Mouse (Mus musculus) mature B cell (primary cell): ENCODE measurements around the gene Slc26a1.
"Not testable (repeated sequence)": the region's sequence is repeated elsewhere in the genome, so short reads cannot be mapped to it uniquely, and the experiment has no call there.

Experiments used
- in situ Hi-C: fragments of 300-500 bp; cut with MboI; formaldehyde crosslinking; loops from 2 replicates; pipeline ENCODE4 v1.14.3; 2019

Slc26a1 gene

GRCm38 (mm10) chr5:108655891-108656650 is 19.3 kb downstream of the Slc26a1 start:
- in situ Hi-C loops = no loop called here

GRCm38 (mm10) chr5:108655381-108655780 is 20.0 kb downstream of the Slc26a1 start:
- in situ Hi-C loops = no loop called here

GRCm38 (mm10) chr5:108654444-108654990 is 20.9 kb downstream of the Slc26a1 start:
- in situ Hi-C loops = no loop called here

- in situ Hi-C loops = no loop called here
These were observed 22.0 kb downstream of the Slc26a1 start for GRCm38 (mm10) chr5:108653341-108653740.

GRCm38 (mm10) chr5:108651823-108652222 is 23.5 kb downstream of the Slc26a1 start:
- in situ Hi-C loops = no loop called here

GRCm38 (mm10) chr5:108651136-108651720 is 24.1 kb downstream of the Slc26a1 start:
- in situ Hi-C loops = no loop called here

- in situ Hi-C loops = no loop called here
These were observed 25.0 kb downstream of the Slc26a1 start for GRCm38 (mm10) chr5:108650341-108650740.

GRCm38 (mm10) chr5:108648937-108649576 is 26.3 kb downstream of the Slc26a1 start:
- in situ Hi-C loops = no loop called here

- in situ Hi-C loops = no loop called here
These were observed 27.4 kb downstream of the Slc26a1 start for GRCm38 (mm10) chr5:108647820-108648465.

- in situ Hi-C loops = no loop called here
These were observed 28.1 kb downstream of the Slc26a1 start for GRCm38 (mm10) chr5:108647311-108647710.

- in situ Hi-C loops = no loop called here
These were observed 29.1 kb downstream of the Slc26a1 start for GRCm38 (mm10) chr5:108646343-108646660.

GRCm38 (mm10) chr5:108645651-108646342 is 29.6 kb downstream of the Slc26a1 start:
- in situ Hi-C loops = no loop called here

GRCm38 (mm10) chr5:108643674-108644073 is 31.7 kb downstream of the Slc26a1 start:
- in situ Hi-C loops = no loop called here

- in situ Hi-C loops = no loop called here
These were observed 39.2 kb downstream of the Slc26a1 start for GRCm38 (mm10) chr5:108636172-108636571.

- in situ Hi-C loops = not testable (repeated sequence)
These were observed 41.3 kb downstream of the Slc26a1 start for GRCm38 (mm10) chr5:108634088-108634487.

- in situ Hi-C loops = no loop called here
These were observed 41.7 kb downstream of the Slc26a1 start for GRCm38 (mm10) chr5:108633676-108634075.

GRCm38 (mm10) chr5:108629634-108630483 is 45.5 kb downstream of the Slc26a1 start, which contains the start of the genes Gak and Tmem175:
TSS of gene Gak (minus strand) at chr5:108629755.
TSS of gene Tmem175 (plus strand) at chr5:108629770.
- in situ Hi-C loops = no loop called here

GRCm38 (mm10) chr5:108628891-108629633 is 46.3 kb downstream of the Slc26a1 start:
- in situ Hi-C loops = no loop called here

- in situ Hi-C loops = no loop called here
These were observed 49.2 kb downstream of the Slc26a1 start for GRCm38 (mm10) chr5:108626050-108626660.
